Mouse (Mus musculus) liver, postnatal 0 days (tissue): ENCODE measurements around the gene Psd4. TPM values are rescaled to one million over a fixed set of nuclear protein-coding genes. Genes with fewer than 3 reads are reported as not detected.

Experiments used
- ATAC-seq: fragments of 200-750 bp; cut with Nextera tagmentation; 2 replicates; pipeline ENCODE4 v1.8.0; 2017; ENCODE audit warnings: mild to moderate bottlenecking, moderate library complexity
- DNase-seq: peaks from one replicate; pipeline ENCODE4 v3.0.0-alpha.2; 2016
- H3K27ac ChIP-seq: fragments of 300-500 bp; sonication (generic); 2 replicates; pipeline ENCODE4 v1.5.1; 2014; ENCODE audit warnings: antibody characterized with exemption, moderate library complexity, mild to moderate bottlenecking, low read depth
- H3K27me3 ChIP-seq: fragments of 300-500 bp; sonication (generic); 2 replicates; pipeline ENCODE4 v1.6.1; 2014; ENCODE audit warnings: low read length, control low read depth, mixed read lengths; ENCODE audit not compliant: insufficient read depth
- H3K36me3 ChIP-seq: fragments of 300-500 bp; sonication (generic); replicated peaks from 2 replicates; pipeline ENCODE4 v1.6.1; 2014; ENCODE audit warnings: mild to moderate bottlenecking, control low read depth, low read length, moderate library complexity, mixed read lengths; ENCODE audit not compliant: insufficient read depth
- H3K4me1 ChIP-seq: fragments of 300-500 bp; sonication (generic); 2 replicates; pipeline ENCODE4 v1.6.1; 2014; ENCODE audit warnings: antibody characterized with exemption, mild to moderate bottlenecking, control low read depth; ENCODE audit not compliant: insufficient read depth
- H3K4me2 ChIP-seq: fragments of 300-500 bp; sonication (generic); 2 replicates; pipeline ENCODE4 v1.6.1; 2014; ENCODE audit warnings: low read depth, mild to moderate bottlenecking, low read length, moderate library complexity, mixed read lengths
- H3K4me3 ChIP-seq: fragments of 300-500 bp; sonication (generic); 2 replicates; pipeline ENCODE4 v1.5.1; 2014; ENCODE audit warnings: low read depth, low read length
- H3K9ac ChIP-seq: fragments of 300-500 bp; sonication (generic); replicated peaks from 2 replicates; pipeline ENCODE4 v1.6.1; 2014; ENCODE audit warnings: mild to moderate bottlenecking, moderate library complexity
- H3K9me3 ChIP-seq: fragments of 300-500 bp; sonication (generic); 2 replicates; pipeline ENCODE4 v1.6.1; 2016; ENCODE audit warnings: mild to moderate bottlenecking, control low read depth, low read length, mixed read lengths
- CTCF ChIP-seq: sonication (generic); IDR thresholded peaks from 2 replicates; pipeline ENCODE4 v1.5.1; 2016; ENCODE audit warnings: antibody characterized with exemption, low read depth
- EP300 ChIP-seq: IDR thresholded peaks from 2 replicates; pipeline ENCODE4 v1.6.1; 2016; ENCODE audit warnings: antibody characterized with exemption, low read depth, mild to moderate bottlenecking
- WGBS: fragments of 180-500 bp; shearing (Covaris S2); extraction: QIAGEN DNeasy Blood & Tissue Kit; methylation state at CpG from one replicate; pipeline ENCODE4 v1.1.7; 2014; ENCODE audit not compliant: insufficient replicate concordance; 5-methylcytosine and 5-hydroxymethylcytosine counted together
- polyA plus RNA-seq: library from polyadenylated mRNA; unstranded; fragments of >200 nt; fragmentation: Nextera tagmentation; extraction: Ambion mirVana; gene quantifications from 2 replicates; pipeline ENCODE4 v1.2.1, GENCODE M21; 2015

Gene Psd4
- polyA plus RNA-seq, 1 experiment from 2014 or later = 3.9 TPM

- H3K36me3 ChIP-seq = no peaks in the 10 kb centered on the region
- H3K27me3 ChIP-seq = no peaks in the 10 kb centered on the region
- H3K4me2 ChIP-seq = no peak overlapping the region
- 53% methylated on average over 12 of the region's 12 CpGs for WGBS
- ATAC-seq (no peak), DNase-seq (peak; percentile 9)
- H3K9me3 ChIP-seq = no peaks in the 10 kb centered on the region
- H3K9ac ChIP-seq = no peak overlapping the region
- H3K27ac ChIP-seq = no peak overlapping the region
- no peak overlapping the region for H3K4me3 ChIP-seq
- no peak for TF ChIP-seq EP300
- TF ChIP-seq CTCF = no peak
- H3K4me1 ChIP-seq = 0 out of 2 replicates have a peak, but pooled peaks cover 2% of the 10 kb centered on the region
Measured at GRCm38 (mm10) chr2:24366214-24366975, 985 bp upstream of the Psd4 start.

GRCm38 (mm10) chr2:24367895-24368261, 498 bp downstream of the Psd4 start:
- ATAC-seq = 0 out of 2 replicates have a peak, but pooled peaks have one; percentile 0
- Histone ChIP-seq H3K4me1 (0 out of 2 replicates have a peak, but pooled peaks cover 2% of the 10 kb centered on the region), H3K27me3 (no peaks in the 10 kb centered on the region), H3K9ac (peak overlapping the region; percentile 60), H3K36me3 (no peaks in the 10 kb centered on the region), H3K4me3 (peak overlapping the region; percentile 50), H3K9me3 (no peaks in the 10 kb centered on the region), H3K4me2 (peak overlapping the region; percentile 79), H3K27ac (peak overlapping the region; percentile 40)
- TF ChIP-seq EP300 = no peak
- TF ChIP-seq CTCF = no peak
- WGBS = 42% methylated on average over 4 of the region's 4 CpGs
- DNase-seq = peak; percentile 13

GRCm38 (mm10) chr2:24378747-24379450, 11.5 kb downstream of the Psd4 start:
- Histone ChIP-seq H3K27me3 (no peaks in the 10 kb centered on the region), H3K9me3 (no peaks in the 10 kb centered on the region), H3K4me3 (no peak overlapping the region), H3K9ac (no peak overlapping the region), H3K4me2 (no peak overlapping the region), H3K27ac (no peak overlapping the region), H3K36me3 (no peaks in the 10 kb centered on the region), H3K4me1 (peaks cover 18% of the 10 kb centered on the region)
- WGBS = 66% methylated on average over 5 of the region's 5 CpGs
- DNase-seq (peak; percentile 10), ATAC-seq (peak; percentile 80)
- TF ChIP-seq EP300 = no peak
- no peak for TF ChIP-seq CTCF

GRCm38 (mm10) chr2:24382456-24383230, 15.3 kb downstream of the Psd4 start:
- H3K27me3 ChIP-seq = no peaks in the 10 kb centered on the region
- ATAC-seq (no peak), DNase-seq (no peak)
- peak overlapping the region; percentile 18; the same call in 1 of the 2 replicates for H3K4me2 ChIP-seq
- 44% methylated on average over 9 of the region's 9 CpGs for WGBS
- no peaks in the 10 kb centered on the region for H3K9me3 ChIP-seq
- H3K27ac ChIP-seq = no peak overlapping the region
- peaks cover 38% of the 10 kb centered on the region for H3K4me1 ChIP-seq
- no peak for TF ChIP-seq CTCF
- no peak for TF ChIP-seq EP300
- no peaks in the 10 kb centered on the region for H3K36me3 ChIP-seq
- H3K9ac ChIP-seq = no peak overlapping the region
- no peak overlapping the region for H3K4me3 ChIP-seq

GRCm38 (mm10) chr2:24383636-24384035, 16.3 kb downstream of the Psd4 start:
- WGBS = 43% methylated on average over 3 of the region's 3 CpGs
- Histone ChIP-seq H3K4me2 (no peak overlapping the region), H3K9me3 (no peaks in the 10 kb centered on the region), H3K4me1 (peaks cover 37% of the 10 kb centered on the region), H3K27ac (peak overlapping the region; percentile 39; the same call in 1 of the 2 replicates), H3K36me3 (no peaks in the 10 kb centered on the region), H3K9ac (no peak overlapping the region), H3K4me3 (no peak overlapping the region), H3K27me3 (no peaks in the 10 kb centered on the region)
- ATAC-seq = no peak
- TF ChIP-seq CTCF (no peak), EP300 (no peak)
- DNase-seq = no peak

- H3K4me3 ChIP-seq = no peak overlapping the region
- H3K9me3 ChIP-seq = no peaks in the 10 kb centered on the region
- no peak overlapping the region for H3K9ac ChIP-seq
- peaks cover 34% of the 10 kb centered on the region for H3K4me1 ChIP-seq
- ATAC-seq = no peak
- H3K27me3 ChIP-seq = no peaks in the 10 kb centered on the region
- TF ChIP-seq CTCF (no peak), EP300 (no peak)
- peak; percentile 8 for DNase-seq
- no peaks in the 10 kb centered on the region for H3K36me3 ChIP-seq
- H3K4me2 ChIP-seq = peak overlapping the region; percentile 68
- H3K27ac ChIP-seq = peak overlapping the region; percentile 77
Measured at GRCm38 (mm10) chr2:24384393-24384792, 17.0 kb downstream of the Psd4 start.
